Mouse (Mus musculus): ENCODE measurements around the gene Irf2bp2. TPM values are rescaled to one million over a fixed set of nuclear protein-coding genes. Genes with fewer than 3 reads are reported as not detected.

Gene Irf2bp2
- polyA plus RNA-seq, 1 experiment from 2014 or later, result 12.6 TPM

GRCm38 (mm10) chr8:126583971-126584843, 9.6 kb downstream of the Irf2bp2 start:
- Histone ChIP-seq H3K4me3 (peak overlapping the region; percentile 45), H3K36me3 (peaks cover 10% of the 10 kb centered on the region), H3K4me2 (peak overlapping the region; percentile 96), H3K9me3 (no peaks in the 10 kb centered on the region), H3K4me1 (peaks cover 64% of the 10 kb centered on the region), H3K27ac (peak overlapping the region; percentile 99), H3K9ac (peak overlapping the region; percentile 65), H3K27me3 (no peaks in the 10 kb centered on the region)
- WGBS, result 2% methylated on average over 65 of the region's 68 CpGs
- peak; percentile 84 for ATAC-seq (ENCODE audit: borderline replicate concordance, extremely low read depth, low FRiP score, low TSS enrichment)

- Histone ChIP-seq H3K4me3 (peak overlapping the region; percentile 45), H3K4me2 (peak overlapping the region; percentile 96), H3K4me1 (peaks cover 58% of the 10 kb centered on the region), H3K36me3 (peaks cover 10% of the 10 kb centered on the region), H3K27ac (peak overlapping the region; percentile 99), H3K9me3 (no peaks in the 10 kb centered on the region), H3K27me3 (no peaks in the 10 kb centered on the region), H3K9ac (peak overlapping the region; percentile 65)
- peak; percentile 61 for ATAC-seq (ENCODE audit: borderline replicate concordance, extremely low read depth, low FRiP score, low TSS enrichment)
- whole genome bisulfite sequencing, result 4% methylated on average over 13 of the region's 13 CpGs
Observed at GRCm38 (mm10) chr8:126583534-126583933, 10.3 kb downstream of the Irf2bp2 start.

- no peak for ATAC-seq (ENCODE audit: borderline replicate concordance, extremely low read depth, low FRiP score, low TSS enrichment)
- Histone ChIP-seq H3K27ac (peak overlapping the region; percentile 99), H3K9ac (no peak overlapping the region)
Observed at GRCm38 (mm10) chr8:126583018-126583417, 10.8 kb downstream of the Irf2bp2 start.

GRCm38 (mm10) chr8:126582509-126582908, 11.3 kb downstream of the Irf2bp2 start:
- Histone ChIP-seq H3K4me1 (peaks cover 50% of the 10 kb centered on the region), H3K4me3 (no peak overlapping the region), H3K27me3 (no peaks in the 10 kb centered on the region), H3K9ac (no peak overlapping the region), H3K27ac (peak overlapping the region; percentile 99), H3K36me3 (peaks cover 10% of the 10 kb centered on the region), H3K4me2 (no peak overlapping the region), H3K9me3 (no peaks in the 10 kb centered on the region)
- ATAC-seq (ENCODE audit: borderline replicate concordance, extremely low read depth, low FRiP score, low TSS enrichment), result no peak
- WGBS, result 43% methylated on average over 6 of the region's 6 CpGs

More at GRCm38 (mm10) chr8:126583018-126583417, 10.8 kb downstream of the Irf2bp2 start:
- Histone ChIP-seq H3K4me2 (peak overlapping the region; percentile 96; the same call in 1 of the 2 replicates), H3K9me3 (no peaks in the 10 kb centered on the region), H3K4me3 (no peak overlapping the region), H3K27me3 (no peaks in the 10 kb centered on the region), H3K36me3 (peaks cover 10% of the 10 kb centered on the region), H3K4me1 (peaks cover 55% of the 10 kb centered on the region)
- WGBS, result 35% methylated on average over 2 of the region's 2 CpGs

GRCm38 (mm10) chr8:126581662-126582061, 12.1 kb downstream of the Irf2bp2 start:
- Histone ChIP-seq H3K9me3 (no peaks in the 10 kb centered on the region), H3K4me2 (no peak overlapping the region), H3K36me3 (peaks cover 4% of the 10 kb centered on the region; the same call in 1 of the 2 replicates), H3K9ac (no peak overlapping the region), H3K27me3 (no peaks in the 10 kb centered on the region), H3K27ac (no peak overlapping the region), H3K4me3 (no peak overlapping the region), H3K4me1 (peaks cover 43% of the 10 kb centered on the region)
- WGBS, result 88% methylated on average over 6 of the region's 6 CpGs
- no peak for ATAC-seq (ENCODE audit: borderline replicate concordance, extremely low read depth, low FRiP score, low TSS enrichment)

- Histone ChIP-seq H3K4me3 (no peak overlapping the region), H3K9ac (no peak overlapping the region), H3K27ac (no peak overlapping the region), H3K27me3 (no peaks in the 10 kb centered on the region), H3K36me3 (0 out of 2 replicates have a peak, but pooled peaks cover 2% of the 10 kb centered on the region), H3K4me1 (peaks cover 35% of the 10 kb centered on the region), H3K9me3 (no peaks in the 10 kb centered on the region), H3K4me2 (no peak overlapping the region)
- WGBS, result 93% methylated on average over 4 of the region's 4 CpGs
- ATAC-seq (ENCODE audit: borderline replicate concordance, extremely low read depth, low FRiP score, low TSS enrichment), result no peak
Observed at GRCm38 (mm10) chr8:126580826-126581225, 13.0 kb downstream of the Irf2bp2 start.

- H3K9me3 ChIP-seq, result no peaks in the 10 kb centered on the region
- WGBS, result 93% methylated on average over 1 of the region's 1 CpGs
- no peak overlapping the region for H3K4me2 ChIP-seq
- peaks cover 28% of the 10 kb centered on the region for H3K4me1 ChIP-seq
- H3K36me3 ChIP-seq, result 0 out of 2 replicates have a peak, but pooled peaks cover 2% of the 10 kb centered on the region
- H3K27ac ChIP-seq, result no peak overlapping the region
- no peaks in the 10 kb centered on the region for H3K27me3 ChIP-seq
- no peak overlapping the region for H3K4me3 ChIP-seq
- H3K9ac ChIP-seq, result no peak overlapping the region
- ATAC-seq (ENCODE audit: borderline replicate concordance, extremely low read depth, low FRiP score, low TSS enrichment), result no peak
Observed at GRCm38 (mm10) chr8:126580086-126580485, 13.7 kb downstream of the Irf2bp2 start.

- no peak for ATAC-seq (ENCODE audit: borderline replicate concordance, extremely low read depth, low FRiP score, low TSS enrichment)
- Histone ChIP-seq H3K9me3 (no peaks in the 10 kb centered on the region), H3K9ac (no peak overlapping the region), H3K4me2 (no peak overlapping the region), H3K4me1 (peaks cover 13% of the 10 kb centered on the region), H3K4me3 (no peak overlapping the region), H3K27me3 (no peaks in the 10 kb centered on the region), H3K36me3 (0 out of 2 replicates have a peak, but pooled peaks cover 2% of the 10 kb centered on the region), H3K27ac (no peak overlapping the region)
- 85% methylated on average over 3 of the region's 3 CpGs for WGBS
Observed at GRCm38 (mm10) chr8:126578641-126579040, 15.1 kb downstream of the Irf2bp2 start.

GRCm38 (mm10) chr8:126576919-126577318, 16.9 kb downstream of the Irf2bp2 start:
- Histone ChIP-seq H3K36me3 (0 out of 2 replicates have a peak, but pooled peaks cover 2% of the 10 kb centered on the region), H3K4me3 (no peak overlapping the region), H3K4me1 (no peaks in the 10 kb centered on the region), H3K9me3 (no peaks in the 10 kb centered on the region), H3K27me3 (no peaks in the 10 kb centered on the region), H3K9ac (no peak overlapping the region), H3K4me2 (no peak overlapping the region), H3K27ac (no peak overlapping the region)
- 87% methylated on average over 8 of the region's 8 CpGs for WGBS
- no peak for ATAC-seq (ENCODE audit: borderline replicate concordance, extremely low read depth, low FRiP score, low TSS enrichment)

GRCm38 (mm10) chr8:126576086-126576485, 17.7 kb downstream of the Irf2bp2 start:
- H3K27ac ChIP-seq, result no peak overlapping the region
- H3K4me1 ChIP-seq, result no peaks in the 10 kb centered on the region
- no peak for ATAC-seq (ENCODE audit: borderline replicate concordance, extremely low read depth, low FRiP score, low TSS enrichment)
- H3K4me3 ChIP-seq, result no peak overlapping the region
- H3K36me3 ChIP-seq, result no peaks in the 10 kb centered on the region
- H3K9ac ChIP-seq, result no peak overlapping the region
- H3K4me2 ChIP-seq, result no peak overlapping the region
- no peaks in the 10 kb centered on the region for H3K9me3 ChIP-seq
- no peaks in the 10 kb centered on the region for H3K27me3 ChIP-seq

- Histone ChIP-seq H3K4me1 (no peaks in the 10 kb centered on the region), H3K9ac (no peak overlapping the region), H3K36me3 (no peaks in the 10 kb centered on the region), H3K9me3 (no peaks in the 10 kb centered on the region), H3K27ac (no peak overlapping the region), H3K4me2 (no peak overlapping the region), H3K4me3 (no peak overlapping the region), H3K27me3 (no peaks in the 10 kb centered on the region)
- ATAC-seq (ENCODE audit: borderline replicate concordance, extremely low read depth, low FRiP score, low TSS enrichment), result no peak
- WGBS, result 75% methylated on average over 16 of the region's 16 CpGs
Observed at GRCm38 (mm10) chr8:126574882-126575637, 18.7 kb downstream of the Irf2bp2 start.

- H3K27me3 ChIP-seq, result no peaks in the 10 kb centered on the region
- no peaks in the 10 kb centered on the region for H3K9me3 ChIP-seq
- H3K9ac ChIP-seq, result no peak overlapping the region
- no peak overlapping the region for H3K27ac ChIP-seq
- H3K36me3 ChIP-seq, result no peaks in the 10 kb centered on the region
- ATAC-seq (ENCODE audit: borderline replicate concordance, extremely low read depth, low FRiP score, low TSS enrichment), result no peak
- WGBS, result 88% methylated on average over 4 of the region's 4 CpGs
- no peaks in the 10 kb centered on the region for H3K4me1 ChIP-seq
- H3K4me2 ChIP-seq, result no peak overlapping the region
- no peak overlapping the region for H3K4me3 ChIP-seq
Observed at GRCm38 (mm10) chr8:126573878-126574277, 19.9 kb downstream of the Irf2bp2 start.
